In genomic region chr16:25394676-25395075, GRCm38 (mm10) we compare ENCODE assay signal across 15 mouse cellular contexts.
A peak's percentile ranks its signal among the peaks of the same experiment; 100 is the strongest.
DNase-seq lines count a peak whose midpoint lies in the region.
"Had no signal": no experiment of that assay in that cellular context is flagged by ENCODE, and none has a peak within 500 bp of the region (broad histone marks: within the 10 kb centered on the region; RNA-seq: fewer than 3 reads in every experiment).

No protein-coding gene starts in this region.

- DNase-seq in kidney, adult 11 months = peak; percentile 58
- no peak for DNase-seq in kidney, postnatal 4 days
- DNase-seq in ovary, adult 18-20 months (ENCODE audit: low spot score) = peak; percentile 9
- no peak for DNase-seq in ovary, postnatal 36 days (ENCODE audit: low spot score)
- DNase-seq in kidney, postnatal 25 days = peak; percentile 46 to 63
- no peak for DNase-seq in cerebellum, postnatal 4 days (ENCODE audit: low spot score in 2 of 2)
- DNase-seq in cerebellum, postnatal 25 days = no peak
- DNase-seq: adrenal gland, adult 2 months; adrenal gland, postnatal 25 days; cerebellum, adult 2 months; cerebellum, postnatal 10 days; gastrocnemius, postnatal 10 days; heart, adult 18-20 months; heart, postnatal 10 days; heart, postnatal 4 days had no signal

Comparison
In these comparisons a context has a peak if more than half of its experiments do, and no peak if none do; other contexts are left out.
1. DNase-seq: peak in kidney, adult 11 months (single experiment), ovary, adult 18-20 months (single experiment) and kidney, postnatal 25 days (2 of 2); none in kidney, postnatal 4 days (0 of 2), ovary, postnatal 36 days (single experiment), cerebellum, postnatal 4 days (0 of 2) and cerebellum, postnatal 25 days (0 of 2).